Mouse (Mus musculus) kidney, embryonic 14.5 days (tissue): ENCODE measurements around the gene Olfr878. TPM values are rescaled to one million over a fixed set of nuclear protein-coding genes. Genes with fewer than 3 reads are reported as not detected.

Experiments used
- ATAC-seq: fragments of 200-750 bp; cut with Nextera tagmentation; 2 replicates; pipeline ENCODE4 v1.8.0; 2017; ENCODE audit warnings: moderate number of reproducible peaks, mild to moderate bottlenecking, moderate TSS enrichment, moderate library complexity; ENCODE audit not compliant: low FRiP score, low TSS enrichment
- H3K27ac ChIP-seq: fragments of 300-500 bp; sonication (generic); 2 replicates; pipeline ENCODE4 v1.5.1; 2014; ENCODE audit warnings: low read depth, mild to moderate bottlenecking, low read length, moderate library complexity, mixed read lengths
- H3K27me3 ChIP-seq: fragments of 300-500 bp; sonication (generic); 2 replicates; pipeline ENCODE4 v1.6.1; 2014; ENCODE audit warnings: mild to moderate bottlenecking, low read length; ENCODE audit not compliant: control insufficient read depth, insufficient read depth
- H3K36me3 ChIP-seq: fragments of 300-500 bp; sonication (generic); 2 replicates; pipeline ENCODE4 v1.6.1; 2014; ENCODE audit warnings: low read length, mixed read lengths; ENCODE audit not compliant: control insufficient read depth, insufficient read depth
- H3K4me1 ChIP-seq: fragments of 300-500 bp; sonication (generic); 2 replicates; pipeline ENCODE4 v1.6.1; 2014; ENCODE audit warnings: low read length, mixed read lengths; ENCODE audit not compliant: control insufficient read depth, insufficient read depth
- H3K4me2 ChIP-seq: fragments of 300-500 bp; sonication (generic); replicated peaks from 2 replicates; pipeline ENCODE4 v1.6.1; 2014; ENCODE audit warnings: low read depth, mild to moderate bottlenecking, low read length
- H3K4me3 ChIP-seq: fragments of 300-500 bp; sonication (generic); 2 replicates; pipeline ENCODE4 v1.5.1; 2014; ENCODE audit warnings: mild to moderate bottlenecking, low read length
- H3K9ac ChIP-seq: fragments of 300-500 bp; sonication (generic); 2 replicates; pipeline ENCODE4 v1.6.1; 2014; ENCODE audit warnings: low read depth, mild to moderate bottlenecking, low read length, moderate library complexity
- H3K9me3 ChIP-seq: fragments of 300-500 bp; sonication (generic); 2 replicates; pipeline ENCODE4 v1.6.1; 2016; ENCODE audit warnings: low read length; ENCODE audit not compliant: control insufficient read depth
- WGBS: fragments of 180-500 bp; shearing (Covaris S2); extraction: QIAGEN DNeasy Blood & Tissue Kit; methylation state at CpG from one replicate; pipeline ENCODE4 v1.1.7; 2014; 5-methylcytosine and 5-hydroxymethylcytosine counted together
- polyA plus RNA-seq: library from polyadenylated mRNA; unstranded; fragments of >200 nt; fragmentation: Nextera tagmentation; extraction: Ambion mirVana; gene quantifications from 2 replicates; pipeline ENCODE4 v1.2.1, GENCODE M21; 2014

Olfr878 gene
- polyA plus RNA-seq = not detected in 2 replicates

DNA sequence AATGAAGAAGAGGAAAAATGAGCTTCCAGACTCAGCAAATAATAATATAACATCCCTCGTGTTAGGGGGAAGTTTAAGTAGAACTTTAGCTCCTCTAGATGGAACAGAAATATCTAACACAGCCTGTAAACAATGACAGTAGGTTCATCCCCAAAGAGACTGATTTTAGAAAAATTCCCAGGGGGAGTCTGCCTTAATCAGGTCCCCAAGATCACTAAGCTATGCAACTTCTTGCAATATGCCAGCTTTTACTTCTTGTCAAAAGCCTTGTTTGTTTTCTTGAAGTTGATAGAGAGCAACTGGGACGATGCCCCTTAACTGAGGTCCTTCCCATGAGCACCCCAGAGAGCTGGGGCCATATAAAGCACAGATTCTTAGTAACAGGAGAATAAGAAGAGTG is at the start of gene Olfr878:
Gene Olfr878 (plus strand): TSS at position 301 of the 400 bp plus-strand sequence.
- no peak for ATAC-seq
- no peaks in the 10 kb centered on the region for H3K36me3 ChIP-seq
- WGBS = 74% methylated on average over 2 of the region's 2 CpGs

GRCm38 (mm10) chr9:37870246-37870645 is 47.4 kb upstream of the Olfr878 start:
- H3K27me3 ChIP-seq = no peaks in the 10 kb centered on the region
- H3K4me3 ChIP-seq = no peak overlapping the region
- H3K4me1 ChIP-seq = no peaks in the 10 kb centered on the region
- no peak for ATAC-seq
- no peaks in the 10 kb centered on the region for H3K9me3 ChIP-seq
- no peak overlapping the region for H3K4me2 ChIP-seq
- no peaks in the 10 kb centered on the region for H3K36me3 ChIP-seq
- 65% methylated on average over 1 of the region's 1 CpGs for WGBS
- no peak overlapping the region for H3K27ac ChIP-seq
- no peak overlapping the region for H3K9ac ChIP-seq

More for the DNA sequence above, at the start of gene Olfr878:
- Histone ChIP-seq H3K27ac (no peak within 1 kb of the TSS), H3K9me3 (no peaks in the 10 kb centered on the region), H3K4me3 (no peak within 1 kb of the TSS), H3K4me2 (no peak within 1 kb of the TSS), H3K9ac (no peak within 1 kb of the TSS), H3K27me3 (no peaks in the 10 kb centered on the region), H3K4me1 (no peaks in the 10 kb centered on the region)

DNA sequence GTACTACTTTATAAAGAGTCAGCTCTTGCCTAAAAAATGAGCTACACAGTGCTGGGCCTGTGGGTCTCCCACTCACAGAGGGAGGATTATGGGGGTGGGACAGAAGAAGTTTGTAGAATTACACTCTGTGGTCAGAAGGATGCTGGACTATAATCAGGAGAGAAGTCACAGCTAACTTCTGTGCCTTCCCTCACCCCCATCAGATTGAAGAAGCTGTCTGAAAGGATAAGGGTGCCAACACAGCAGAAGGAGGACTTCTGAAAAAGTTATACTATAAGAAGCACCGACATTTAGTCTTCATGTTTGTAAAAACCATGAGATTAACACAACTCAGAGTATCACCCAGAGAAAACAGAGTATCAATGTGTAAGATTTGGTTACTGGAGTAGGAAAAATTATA is 46.5 kb upstream of the Olfr878 start:
- no peak for ATAC-seq
- no peaks in the 10 kb centered on the region for H3K9me3 ChIP-seq
- H3K4me2 ChIP-seq = no peak overlapping the region
- H3K4me3 ChIP-seq = no peak overlapping the region
- no peaks in the 10 kb centered on the region for H3K36me3 ChIP-seq
- H3K9ac ChIP-seq = no peak overlapping the region
- H3K27me3 ChIP-seq = no peaks in the 10 kb centered on the region
- no peak overlapping the region for H3K27ac ChIP-seq
- WGBS = 86% methylated on average over 1 of the region's 1 CpGs
- H3K4me1 ChIP-seq = no peaks in the 10 kb centered on the region

DNA sequence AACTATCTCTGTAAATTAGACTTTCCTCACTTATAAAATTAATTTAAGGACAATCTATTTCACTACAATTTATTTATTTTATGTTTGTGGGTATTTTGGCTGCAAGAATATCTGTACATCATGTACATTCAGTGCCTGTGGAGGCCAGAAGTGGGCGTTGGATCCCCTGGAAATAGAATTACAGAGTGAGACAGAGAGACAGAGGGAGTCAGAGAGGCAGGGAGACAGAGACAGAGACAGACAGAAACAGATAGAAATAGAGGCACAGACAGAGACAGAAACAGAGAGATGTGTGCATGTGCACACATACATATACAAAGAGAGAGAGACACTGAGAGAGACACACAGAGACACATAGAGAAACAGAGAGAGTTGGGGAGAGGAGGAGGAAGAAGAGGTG is 46.1 kb upstream of the Olfr878 start:
- H3K9me3 ChIP-seq = no peaks in the 10 kb centered on the region
- no peaks in the 10 kb centered on the region for H3K4me1 ChIP-seq
- no peak overlapping the region for H3K9ac ChIP-seq
- H3K4me2 ChIP-seq = no peak overlapping the region
- no peaks in the 10 kb centered on the region for H3K36me3 ChIP-seq
- H3K4me3 ChIP-seq = no peak overlapping the region
- 67% methylated on average over 1 of the region's 1 CpGs for WGBS
- no peak overlapping the region for H3K27ac ChIP-seq
- no peaks in the 10 kb centered on the region for H3K27me3 ChIP-seq
- no peak for ATAC-seq

- no peaks in the 10 kb centered on the region for H3K36me3 ChIP-seq
- no peak overlapping the region for H3K4me2 ChIP-seq
- H3K27ac ChIP-seq = no peak overlapping the region
- H3K27me3 ChIP-seq = no peaks in the 10 kb centered on the region
- no peak overlapping the region for H3K4me3 ChIP-seq
- no peak for ATAC-seq
- H3K9me3 ChIP-seq = no peaks in the 10 kb centered on the region
- no peak overlapping the region for H3K9ac ChIP-seq
- no peaks in the 10 kb centered on the region for H3K4me1 ChIP-seq
- WGBS = 34% methylated on average over 2 of the region's 2 CpGs
Measured at GRCm38 (mm10) chr9:37890960-37891359, 26.7 kb upstream of the Olfr878 start.

GRCm38 (mm10) chr9:37896661-37897060 is 21.0 kb upstream of the Olfr878 start, which contains the start of gene Olfr145:
Gene Olfr145, plus strand, starts transcription at chr9:37896724.
- H3K9me3 ChIP-seq = no peaks in the 10 kb centered on the region

DNA sequence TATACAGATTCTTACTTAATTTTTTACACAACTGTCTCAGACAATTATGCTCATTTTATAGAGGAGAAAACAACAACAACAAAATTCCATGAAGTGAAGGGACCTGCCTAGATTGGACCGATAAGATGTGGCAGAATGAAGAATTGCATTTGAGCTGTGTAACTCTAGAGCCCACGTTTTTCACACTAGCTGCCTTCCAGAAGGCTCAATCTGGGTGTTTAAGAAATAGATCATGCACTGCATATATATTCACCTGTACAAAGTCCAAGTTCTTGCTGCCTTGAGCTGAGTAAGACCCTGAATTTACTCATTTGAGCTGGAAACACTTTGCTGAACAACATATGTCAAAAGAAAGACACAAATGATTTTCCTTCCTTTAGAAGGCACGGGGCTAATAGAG is 12.1 kb upstream of the Olfr878 start:
- no peak overlapping the region for H3K27ac ChIP-seq
- no peak overlapping the region for H3K9ac ChIP-seq
- 68% methylated on average over 3 of the region's 3 CpGs for WGBS
- no peak for ATAC-seq
- no peaks in the 10 kb centered on the region for H3K36me3 ChIP-seq
- H3K27me3 ChIP-seq = no peaks in the 10 kb centered on the region
- H3K4me2 ChIP-seq = no peak overlapping the region
- no peaks in the 10 kb centered on the region for H3K4me1 ChIP-seq
- no peaks in the 10 kb centered on the region for H3K9me3 ChIP-seq
- H3K4me3 ChIP-seq = no peak overlapping the region

More at GRCm38 (mm10) chr9:37896661-37897060, 21.0 kb upstream of the Olfr878 start, which contains the start of gene Olfr145:
- H3K27me3 ChIP-seq = no peaks in the 10 kb centered on the region
- no peak within 1 kb of the TSS for H3K9ac ChIP-seq
- no peak within 1 kb of the TSS for H3K4me2 ChIP-seq
- no peak for ATAC-seq
- 66% methylated on average over 2 of the region's 2 CpGs for WGBS
- H3K4me3 ChIP-seq = no peak within 1 kb of the TSS
- no peaks in the 10 kb centered on the region for H3K4me1 ChIP-seq
- no peak within 1 kb of the TSS for H3K27ac ChIP-seq
- no peaks in the 10 kb centered on the region for H3K36me3 ChIP-seq

DNA sequence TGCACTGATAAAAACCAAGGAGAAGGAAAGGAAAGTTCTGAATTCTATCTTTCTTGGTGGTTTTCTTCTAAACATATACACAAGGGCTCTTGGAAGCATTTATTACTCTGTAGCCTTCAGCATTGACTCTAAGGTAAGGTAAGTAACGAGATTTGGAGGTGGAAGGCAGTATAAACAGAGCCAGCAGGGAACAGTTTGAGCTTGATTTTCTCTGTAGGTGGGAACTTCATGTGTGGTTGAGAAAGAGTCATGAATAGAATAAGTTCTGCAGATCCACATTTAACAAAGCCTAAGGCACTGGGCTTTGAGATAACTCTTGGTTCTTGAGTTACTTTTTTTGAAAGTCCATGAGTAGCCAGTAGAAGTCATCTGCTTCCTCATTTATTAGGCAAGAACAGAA is 378 bp downstream of the Olfr878 start:
- no peak overlapping the region for H3K9ac ChIP-seq
- no peaks in the 10 kb centered on the region for H3K27me3 ChIP-seq
- H3K9me3 ChIP-seq = no peaks in the 10 kb centered on the region
- H3K4me3 ChIP-seq = no peak overlapping the region
- no peak for ATAC-seq
- WGBS = 59% methylated on average over 1 of the region's 1 CpGs
- H3K27ac ChIP-seq = no peak overlapping the region
- no peaks in the 10 kb centered on the region for H3K36me3 ChIP-seq
- no peak overlapping the region for H3K4me2 ChIP-seq
- no peaks in the 10 kb centered on the region for H3K4me1 ChIP-seq

DNA sequence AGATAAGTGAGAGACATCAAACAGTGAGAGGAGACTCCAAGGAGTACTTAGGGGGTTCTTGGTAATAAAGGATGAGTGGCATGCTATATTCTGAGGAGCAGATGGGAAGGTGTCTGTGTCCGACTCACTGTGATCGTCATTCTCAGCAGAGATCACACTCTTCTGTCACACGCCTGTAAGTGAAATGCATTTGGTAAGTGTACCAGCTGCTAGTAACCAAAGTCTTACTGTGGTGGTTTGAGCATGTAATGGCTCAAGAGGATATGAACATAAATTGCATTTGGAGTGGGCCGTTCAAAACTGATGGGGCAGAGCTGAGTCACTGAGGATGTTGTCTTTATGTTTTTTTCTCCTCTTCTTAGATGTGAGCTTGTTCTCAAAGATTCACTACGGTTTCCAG is 6.6 kb downstream of the Olfr878 start:
- 54% methylated on average over 5 of the region's 5 CpGs for WGBS
- H3K4me2 ChIP-seq = no peak overlapping the region
- H3K9me3 ChIP-seq = no peaks in the 10 kb centered on the region
- no peak overlapping the region for H3K4me3 ChIP-seq
- no peaks in the 10 kb centered on the region for H3K27me3 ChIP-seq
- ATAC-seq = no peak
- no peaks in the 10 kb centered on the region for H3K36me3 ChIP-seq
- H3K27ac ChIP-seq = no peak overlapping the region
- no peak overlapping the region for H3K9ac ChIP-seq
- no peaks in the 10 kb centered on the region for H3K4me1 ChIP-seq
